Mouse (Mus musculus) heart, embryonic 13.5 days (tissue): ENCODE results near the gene Irf4. TPM values are rescaled to one million over a fixed set of nuclear protein-coding genes. Genes with fewer than 3 reads are reported as not detected.

Source experiments
- ATAC-seq: fragments of 200-750 bp; cut with Nextera tagmentation; 2 replicates; pipeline ENCODE4 v1.8.0; 2017; ENCODE audit warnings: moderate TSS enrichment; ENCODE audit not compliant: insufficient number of reproducible peaks, low FRiP score, low TSS enrichment; ENCODE audit errors: extremely low read depth
- H3K27ac ChIP-seq: fragments of 300-500 bp; sonication (generic); replicated peaks from 2 replicates; pipeline ENCODE4 v1.5.1; 2015; ENCODE audit warnings: moderate library complexity, mild to moderate bottlenecking, inconsistent platforms
- H3K27me3 ChIP-seq: fragments of 300-500 bp; sonication (generic); replicated peaks from 2 replicates; pipeline ENCODE4 v1.6.1; 2015; ENCODE audit warnings: mild to moderate bottlenecking, inconsistent platforms
- H3K36me3 ChIP-seq: fragments of 300-500 bp; sonication (generic); 2 replicates; pipeline ENCODE4 v1.6.1; 2015; ENCODE audit warnings: mild to moderate bottlenecking, inconsistent platforms
- H3K4me1 ChIP-seq: fragments of 300-500 bp; sonication (generic); 2 replicates; pipeline ENCODE4 v1.6.1; 2015; ENCODE audit warnings: inconsistent platforms
- H3K4me2 ChIP-seq: fragments of 300-500 bp; sonication (generic); 2 replicates; pipeline ENCODE4 v1.6.1; 2015; ENCODE audit warnings: inconsistent platforms, mild to moderate bottlenecking, moderate library complexity
- H3K4me3 ChIP-seq: fragments of 300-500 bp; sonication (generic); 2 replicates; pipeline ENCODE4 v1.5.1; 2015; ENCODE audit warnings: moderate library complexity, mild to moderate bottlenecking, inconsistent platforms
- H3K9ac ChIP-seq: fragments of 300-500 bp; sonication (generic); 2 replicates; pipeline ENCODE4 v1.6.1; 2015; ENCODE audit warnings: inconsistent platforms, mild to moderate bottlenecking, moderate library complexity
- H3K9me3 ChIP-seq: fragments of 300-500 bp; sonication (generic); 2 replicates; pipeline ENCODE4 v1.6.1; 2016; ENCODE audit warnings: inconsistent platforms
- WGBS: fragments of 180-500 bp; shearing (Covaris S2); methylation state at CpG from one replicate; pipeline ENCODE4 v1.1.7; 2015; ENCODE audit warnings: mixed read lengths; 5-methylcytosine and 5-hydroxymethylcytosine counted together
- polyA plus RNA-seq: library from polyadenylated mRNA; unstranded; fragments of >200 nt; fragmentation: Nextera tagmentation; extraction: Ambion mirVana; gene quantifications from 2 replicates; pipeline ENCODE4 v1.2.1, GENCODE M21; 2015

Irf4 gene
- polyA plus RNA-seq, 1 experiment from 2014 or later: 0.05 TPM

DNA sequence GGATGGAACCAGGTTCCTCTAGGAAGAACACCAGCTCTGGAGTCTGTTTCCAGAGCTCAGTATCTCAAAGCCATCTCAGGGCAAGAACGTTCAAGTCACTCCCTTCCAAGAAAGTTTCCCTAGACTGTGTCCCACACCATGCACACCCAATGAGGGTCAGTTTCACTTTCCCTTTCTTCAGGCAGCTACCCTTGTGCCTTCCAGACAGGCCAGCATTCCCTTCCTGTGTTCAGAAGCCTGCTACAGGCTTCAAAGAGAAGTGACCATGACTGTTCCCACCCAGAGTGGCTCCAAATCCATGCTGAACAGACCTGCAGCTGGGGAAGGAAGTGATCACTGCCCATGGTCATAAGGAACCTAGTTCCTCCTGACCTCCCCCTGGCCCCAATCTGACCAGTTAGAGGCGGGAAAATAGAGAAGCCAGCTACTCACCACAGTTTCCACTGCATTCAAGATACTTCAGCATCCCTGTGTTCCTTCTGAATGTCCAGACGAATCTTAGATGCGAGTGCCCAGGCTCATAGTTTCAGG, 10.7 kb upstream of the Irf4 start:
- ATAC-seq: no peak
- no peaks in the 10 kb centered on the region for H3K4me1 ChIP-seq
- H3K9ac ChIP-seq: no peak overlapping the region
- H3K27me3 ChIP-seq: peaks cover 5% of the 10 kb centered on the region; the same call in 1 of the 2 replicates
- no peak overlapping the region for H3K4me3 ChIP-seq
- no peak overlapping the region for H3K27ac ChIP-seq
- no peaks in the 10 kb centered on the region for H3K9me3 ChIP-seq
- no peaks in the 10 kb centered on the region for H3K36me3 ChIP-seq
- 63% methylated on average over 4 of the region's 4 CpGs for WGBS
- no peak overlapping the region for H3K4me2 ChIP-seq

DNA sequence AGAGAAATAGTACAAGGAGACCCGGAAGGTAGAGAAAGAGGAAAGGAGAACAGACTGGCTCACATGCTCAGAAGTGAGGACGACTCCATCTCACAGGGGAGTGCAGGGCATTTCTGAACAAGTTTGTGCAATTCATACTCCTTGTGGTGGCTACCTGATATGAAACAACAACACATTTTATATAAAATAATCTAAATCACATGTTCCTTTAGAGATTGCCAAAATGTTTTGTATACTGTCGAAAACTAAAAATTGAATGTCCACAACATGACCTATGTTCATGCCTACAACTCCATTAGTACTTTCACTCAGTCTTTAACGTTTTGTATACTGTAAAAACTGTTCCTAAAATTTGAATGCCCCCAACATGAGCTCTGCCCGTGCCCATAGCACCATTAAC, 7.9 kb upstream of the Irf4 start:
- Histone ChIP-seq H3K36me3 (no peaks in the 10 kb centered on the region), H3K4me1 (no peaks in the 10 kb centered on the region), H3K9ac (no peak overlapping the region), H3K27ac (no peak overlapping the region), H3K9me3 (no peaks in the 10 kb centered on the region), H3K4me2 (no peak overlapping the region), H3K27me3 (peaks cover 14% of the 10 kb centered on the region), H3K4me3 (no peak overlapping the region)
- no peak for ATAC-seq
- WGBS: 54% methylated on average over 5 of the region's 5 CpGs

DNA sequence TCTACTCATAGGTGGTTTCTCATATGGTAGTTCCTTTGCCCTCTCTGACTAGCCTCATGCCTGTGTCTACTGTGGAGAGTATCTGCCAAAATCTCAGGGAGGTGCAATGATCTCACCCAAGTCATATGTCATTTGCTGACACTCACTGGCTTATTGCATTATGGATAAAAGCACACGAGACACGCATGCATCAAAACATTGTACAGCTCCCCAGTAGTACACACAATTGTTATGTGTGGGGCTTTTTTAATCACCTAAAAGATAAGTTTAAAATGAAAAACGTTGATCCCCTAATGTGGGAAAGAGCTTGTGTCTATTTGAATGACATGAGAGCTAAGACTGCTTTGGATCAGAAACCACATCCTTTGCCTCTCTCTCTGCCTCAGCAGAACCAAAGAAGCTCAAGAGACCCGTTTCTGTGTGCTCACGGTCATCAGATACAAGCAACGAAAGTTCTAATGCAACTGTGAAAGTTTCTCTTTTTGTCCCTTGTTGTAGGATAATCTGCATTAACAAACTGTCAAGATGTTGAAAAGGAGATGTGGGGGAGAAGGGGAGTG, 6.5 kb upstream of the Irf4 start:
- H3K36me3 ChIP-seq: no peaks in the 10 kb centered on the region
- no peak overlapping the region for H3K4me3 ChIP-seq
- no peak overlapping the region for H3K27ac ChIP-seq
- H3K4me2 ChIP-seq: no peak overlapping the region
- H3K4me1 ChIP-seq: no peaks in the 10 kb centered on the region
- 60% methylated on average over 6 of the region's 6 CpGs for WGBS
- no peak for ATAC-seq
- no peak overlapping the region for H3K9ac ChIP-seq
- H3K9me3 ChIP-seq: no peaks in the 10 kb centered on the region
- H3K27me3 ChIP-seq: peaks cover 26% of the 10 kb centered on the region

DNA sequence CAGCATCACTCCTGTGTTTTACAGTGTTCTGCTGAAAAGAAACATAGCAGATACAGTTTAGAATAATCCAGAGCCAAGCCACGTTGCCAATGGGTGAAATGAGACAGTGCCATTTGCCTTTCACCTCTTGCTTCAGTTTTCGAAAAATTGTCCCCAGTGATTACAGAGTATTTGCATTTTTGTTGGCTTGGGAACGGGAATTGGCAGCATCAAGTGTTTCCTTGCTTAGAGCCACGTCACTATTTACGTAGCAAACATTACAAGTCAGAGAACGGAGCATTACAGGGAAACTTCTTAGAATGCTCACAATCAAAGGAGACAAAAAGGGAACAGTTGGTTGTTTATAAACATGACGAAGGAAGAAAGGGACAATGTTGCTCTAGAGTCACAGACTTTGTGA, 3.9 kb upstream of the Irf4 start:
- no peak overlapping the region for H3K4me3 ChIP-seq
- peaks cover 52% of the 10 kb centered on the region for H3K27me3 ChIP-seq
- 70% methylated on average over 7 of the region's 7 CpGs for WGBS
- H3K4me1 ChIP-seq: peaks cover 16% of the 10 kb centered on the region
- H3K27ac ChIP-seq: no peak overlapping the region
- no peak for ATAC-seq
- H3K9me3 ChIP-seq: no peaks in the 10 kb centered on the region
- H3K36me3 ChIP-seq: no peaks in the 10 kb centered on the region
- no peak overlapping the region for H3K9ac ChIP-seq
- H3K4me2 ChIP-seq: no peak overlapping the region

DNA sequence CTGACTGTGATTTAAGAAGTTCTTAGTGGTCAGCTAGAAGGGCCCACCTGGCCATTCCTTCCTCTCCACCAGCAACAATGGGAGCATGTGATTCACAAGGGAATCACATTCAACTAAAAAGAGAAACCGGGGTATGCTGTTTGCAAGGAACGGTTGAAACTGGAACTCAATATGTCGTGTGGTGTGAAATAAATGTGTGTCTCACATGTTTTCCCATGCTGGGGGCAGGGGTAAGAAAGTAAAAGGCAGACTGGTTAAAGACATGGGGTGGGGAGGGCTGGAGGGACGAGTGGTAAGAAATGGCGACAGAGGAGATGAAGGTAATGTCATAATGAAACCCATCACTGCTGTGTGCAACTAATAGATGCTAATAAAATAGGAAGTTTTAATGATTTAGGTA, 2.0 kb upstream of the Irf4 start:
- no peak for ATAC-seq
- H3K27me3 ChIP-seq: peaks cover 71% of the 10 kb centered on the region
- no peak overlapping the region for H3K4me2 ChIP-seq
- no peak overlapping the region for H3K9ac ChIP-seq
- 70% methylated on average over 5 of the region's 5 CpGs for WGBS
- H3K4me3 ChIP-seq: no peak overlapping the region
- H3K4me1 ChIP-seq: peaks cover 23% of the 10 kb centered on the region
- no peaks in the 10 kb centered on the region for H3K9me3 ChIP-seq
- no peak overlapping the region for H3K27ac ChIP-seq
- H3K36me3 ChIP-seq: no peaks in the 10 kb centered on the region

DNA sequence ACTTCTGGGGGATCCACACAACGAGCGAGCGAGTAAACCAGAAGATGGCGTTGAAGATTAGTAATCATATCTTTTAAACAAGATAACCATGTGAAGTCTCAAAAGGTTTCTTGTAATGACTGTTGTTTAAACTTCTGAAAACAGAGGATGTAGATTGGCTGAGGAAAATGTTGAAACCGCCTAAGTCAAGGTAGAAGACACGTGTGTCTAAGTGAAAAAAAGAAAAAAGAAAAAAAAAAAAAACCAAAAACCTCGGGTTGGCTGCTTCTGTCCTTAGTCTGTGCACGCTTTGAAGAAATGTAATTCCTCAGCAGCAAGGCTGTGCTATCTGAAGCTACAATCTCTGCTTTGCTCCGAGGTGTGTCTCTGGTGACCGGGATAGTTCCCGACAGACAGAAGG, 1.5 kb upstream of the Irf4 start:
- Histone ChIP-seq H3K27ac (no peak overlapping the region), H3K27me3 (peaks cover 76% of the 10 kb centered on the region), H3K9ac (no peak overlapping the region), H3K4me1 (peaks cover 23% of the 10 kb centered on the region), H3K4me3 (no peak overlapping the region), H3K36me3 (no peaks in the 10 kb centered on the region), H3K4me2 (no peak overlapping the region), H3K9me3 (no peaks in the 10 kb centered on the region)
- WGBS: 57% methylated on average over 11 of the region's 11 CpGs
- ATAC-seq: no peak

DNA sequence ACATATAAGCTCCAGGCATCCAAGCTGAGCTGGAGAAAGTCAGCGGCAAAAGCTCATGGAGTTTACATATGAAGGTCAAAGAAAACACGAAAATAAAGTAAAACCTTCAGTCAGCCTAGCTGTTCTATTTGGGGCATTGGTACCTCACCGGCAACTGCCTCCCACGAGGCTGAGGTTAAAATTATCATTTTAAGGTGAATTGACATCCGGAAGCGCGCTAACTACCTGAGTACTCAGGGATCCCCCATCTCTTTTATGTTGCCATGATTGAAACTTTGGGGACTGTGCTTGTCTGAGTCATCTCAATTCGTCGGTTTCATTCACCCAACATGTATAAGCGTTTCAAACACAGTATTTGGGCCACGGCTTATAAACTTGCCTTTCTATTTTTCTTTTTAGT, 705 bp upstream of the Irf4 start:
- H3K4me2 ChIP-seq: no peak overlapping the region
- no peak overlapping the region for H3K9ac ChIP-seq
- 58% methylated on average over 11 of the region's 11 CpGs for WGBS
- H3K9me3 ChIP-seq: no peaks in the 10 kb centered on the region
- H3K27me3 ChIP-seq: peaks cover 78% of the 10 kb centered on the region
- no peak overlapping the region for H3K4me3 ChIP-seq
- H3K4me1 ChIP-seq: peaks cover 23% of the 10 kb centered on the region
- H3K27ac ChIP-seq: no peak overlapping the region
- no peaks in the 10 kb centered on the region for H3K36me3 ChIP-seq
- no peak for ATAC-seq

DNA sequence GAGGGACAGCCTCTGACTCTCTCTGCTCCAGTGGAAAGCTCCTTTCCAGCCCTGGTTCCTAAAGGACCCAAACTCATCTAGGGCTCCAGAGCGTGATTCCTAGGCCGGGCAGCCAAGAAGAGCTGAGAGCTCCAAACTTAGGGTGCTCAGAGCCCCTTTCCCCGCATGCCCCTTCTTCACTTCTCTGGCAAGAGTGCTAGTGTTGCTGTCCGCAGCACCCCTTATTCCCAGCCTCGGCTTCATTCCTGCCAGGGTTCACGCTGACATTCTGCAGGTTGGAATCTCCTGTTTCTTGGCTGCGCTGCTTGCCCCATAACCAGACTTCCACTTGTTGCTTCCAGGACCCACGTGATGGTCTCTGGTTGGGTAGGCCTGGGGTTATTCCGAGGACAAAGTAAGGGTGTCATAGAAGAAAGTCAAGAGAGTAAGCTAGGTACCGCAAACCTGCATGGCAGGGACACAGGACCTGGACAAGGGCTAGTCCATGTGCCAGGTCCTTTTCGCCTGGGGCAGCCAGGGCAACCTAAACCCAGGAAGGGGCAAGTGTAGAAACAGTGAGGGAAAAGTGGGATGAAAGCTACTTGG, 623 bp downstream of the Irf4 start:
- ATAC-seq: no peak
- peaks cover 83% of the 10 kb centered on the region for H3K27me3 ChIP-seq
- H3K4me2 ChIP-seq: peak overlapping the region; percentile 83
- no peak overlapping the region for H3K27ac ChIP-seq
- WGBS: 6% methylated on average over 11 of the region's 11 CpGs
- H3K36me3 ChIP-seq: no peaks in the 10 kb centered on the region
- peaks cover 23% of the 10 kb centered on the region for H3K4me1 ChIP-seq
- H3K9ac ChIP-seq: peak overlapping the region; percentile 5; the same call in 1 of the 2 replicates
- H3K9me3 ChIP-seq: no peaks in the 10 kb centered on the region
- peak overlapping the region; percentile 55 for H3K4me3 ChIP-seq

DNA sequence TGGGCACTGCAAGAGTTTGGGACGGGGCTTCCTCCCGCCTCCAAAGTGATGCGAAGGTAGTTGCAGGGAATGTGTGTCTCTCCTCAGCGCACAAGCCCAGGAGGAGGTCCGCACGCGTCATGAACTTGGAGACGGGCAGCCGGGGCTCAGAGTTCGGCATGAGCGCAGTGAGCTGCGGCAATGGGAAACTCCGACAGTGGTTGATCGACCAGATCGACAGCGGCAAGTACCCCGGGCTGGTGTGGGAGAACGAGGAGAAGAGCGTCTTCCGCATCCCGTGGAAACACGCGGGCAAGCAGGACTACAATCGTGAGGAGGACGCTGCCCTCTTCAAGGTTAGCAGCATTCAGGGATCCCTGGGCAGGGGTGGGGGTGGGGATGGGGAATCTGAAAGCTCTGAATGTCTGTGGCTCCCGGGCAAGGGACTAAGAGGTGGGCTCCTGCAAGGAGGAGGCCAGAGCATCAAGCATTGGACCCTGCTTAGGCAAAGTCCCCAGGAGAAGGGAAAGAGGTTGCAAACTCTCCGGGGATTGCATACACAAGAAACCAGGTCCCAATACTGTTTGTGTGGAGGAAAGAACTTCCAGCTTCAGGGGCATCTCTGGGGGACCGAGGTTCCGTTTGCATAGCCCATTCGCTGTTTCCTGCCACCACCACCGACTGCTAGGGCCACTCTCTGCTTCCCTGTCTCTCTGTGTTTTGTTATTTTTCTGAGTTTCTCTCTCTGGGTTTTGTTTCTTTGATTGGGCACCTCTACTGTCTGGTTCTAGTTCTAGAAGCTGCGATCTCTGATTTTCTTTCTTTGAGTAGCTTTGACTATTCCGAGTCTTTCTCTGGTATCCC, 1.7 kb downstream of the Irf4 start:
- H3K4me3 ChIP-seq: peak overlapping the region; percentile 55
- peaks cover 23% of the 10 kb centered on the region for H3K4me1 ChIP-seq
- peak overlapping the region; percentile 83 for H3K4me2 ChIP-seq
- H3K9me3 ChIP-seq: no peaks in the 10 kb centered on the region
- ATAC-seq: no peak; the same call in 1 of the 2 replicates
- WGBS: 3% methylated on average over 33 of the region's 33 CpGs
- H3K27me3 ChIP-seq: peaks cover 90% of the 10 kb centered on the region
- H3K27ac ChIP-seq: no peak overlapping the region
- H3K9ac ChIP-seq: no peak overlapping the region; the same call in 1 of the 2 replicates
- H3K36me3 ChIP-seq: no peaks in the 10 kb centered on the region

DNA sequence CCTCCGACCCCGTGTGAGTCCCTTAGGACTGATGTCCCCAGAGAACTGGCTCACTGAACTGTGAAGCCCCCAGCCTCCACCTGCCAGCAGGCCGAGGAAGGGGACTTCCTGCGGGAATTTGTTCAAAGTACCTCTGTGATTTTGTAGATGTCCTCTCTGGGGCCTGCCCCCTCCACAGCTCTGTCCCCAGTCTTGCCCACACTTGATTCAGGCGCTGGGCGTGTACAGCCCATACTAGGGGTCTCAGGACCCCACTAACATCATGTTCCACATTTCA, 2.2 kb downstream of the Irf4 start:
- H3K27ac ChIP-seq: no peak overlapping the region
- peaks cover 23% of the 10 kb centered on the region for H3K4me1 ChIP-seq
- H3K9ac ChIP-seq: no peak overlapping the region
- no peak overlapping the region for H3K4me3 ChIP-seq
- H3K9me3 ChIP-seq: no peaks in the 10 kb centered on the region
- no peak overlapping the region for H3K4me2 ChIP-seq
- no peak for ATAC-seq
- H3K27me3 ChIP-seq: peaks cover 90% of the 10 kb centered on the region
- no peaks in the 10 kb centered on the region for H3K36me3 ChIP-seq
- WGBS: 28% methylated on average over 6 of the region's 6 CpGs

DNA sequence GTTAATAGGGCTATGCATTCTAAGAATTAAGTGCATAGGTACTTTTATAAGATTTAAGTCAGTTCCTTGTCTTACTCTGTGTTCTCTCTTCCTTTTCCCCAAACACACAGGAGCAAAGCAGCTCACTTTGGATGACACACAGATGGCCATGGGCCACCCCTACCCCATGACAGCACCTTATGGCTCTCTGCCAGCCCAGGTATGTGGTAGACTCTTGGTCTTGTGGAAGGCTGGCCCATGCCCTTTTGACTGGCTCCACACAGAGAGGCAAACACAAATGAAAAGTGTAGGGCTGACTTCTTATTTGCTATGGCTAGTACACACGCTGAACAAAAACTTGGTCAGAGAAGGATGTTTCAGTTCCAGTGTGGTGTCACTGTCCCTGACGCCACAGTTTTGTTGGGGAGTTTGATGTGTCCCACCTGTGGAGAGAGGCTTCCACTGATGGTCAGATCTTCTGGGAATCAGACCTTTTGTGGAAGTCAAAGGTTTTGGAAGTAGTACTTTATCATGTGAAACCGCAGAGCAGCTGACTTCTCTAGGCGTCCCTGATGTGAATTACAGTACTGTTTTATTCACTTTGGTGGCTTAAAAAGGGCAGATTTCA, 3.7 kb downstream of the Irf4 start:
- H3K4me1 ChIP-seq: peaks cover 23% of the 10 kb centered on the region
- peaks cover 85% of the 10 kb centered on the region for H3K27me3 ChIP-seq
- no peak overlapping the region for H3K27ac ChIP-seq
- no peak overlapping the region for H3K4me3 ChIP-seq
- ATAC-seq: no peak
- WGBS: 68% methylated on average over 4 of the region's 4 CpGs
- no peaks in the 10 kb centered on the region for H3K9me3 ChIP-seq
- no peaks in the 10 kb centered on the region for H3K36me3 ChIP-seq
- no peak overlapping the region for H3K9ac ChIP-seq
- no peak overlapping the region for H3K4me2 ChIP-seq
